Mouse (Mus musculus) spleen, postnatal 36 days (tissue): ENCODE measurements around the gene Ahnak.

Experiments
- DNase-seq, 2 experiments: peaks; one replicate each; pipeline ENCODE4 v3.0.0; 2022; ENCODE audit warnings: low spot score in 2 of 2, mixed read lengths in 1 of 2

Gene Ahnak

GRCm38 (mm10) chr19:8989066-8989566 lies at the start of gene Ahnak:
Gene Ahnak (plus strand): TSS chr19:8989284.
- DNase-seq = peak; percentile 54 to 60

DNA sequence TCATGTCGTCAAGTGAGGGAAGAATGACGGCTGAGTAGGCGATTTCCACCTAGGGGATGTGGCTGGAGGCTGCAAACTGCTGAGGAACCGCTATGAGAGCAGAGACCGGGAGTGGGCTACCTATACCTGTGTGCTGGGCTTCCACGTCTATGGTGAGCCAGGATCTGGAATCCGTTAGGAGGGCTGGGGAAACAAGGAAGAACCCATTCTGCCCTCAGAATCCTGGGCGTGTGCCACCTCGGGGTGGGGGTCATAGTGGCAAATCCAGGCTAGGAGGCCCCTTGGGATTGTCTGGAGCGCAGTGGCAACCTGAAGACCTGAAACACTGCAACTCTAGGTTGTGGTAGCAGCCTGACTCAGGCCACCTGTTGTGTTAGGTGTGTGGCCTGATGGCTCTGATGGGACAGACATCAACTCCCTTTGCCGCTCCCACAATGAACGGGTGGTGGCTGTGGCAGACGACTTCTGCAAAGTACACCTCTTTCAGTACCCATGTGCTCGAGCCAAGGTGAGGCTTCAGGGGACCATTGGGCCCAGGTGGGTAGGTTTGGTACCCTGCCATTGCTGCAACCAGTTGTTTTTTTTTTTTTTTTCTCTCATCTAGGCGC lies 48.5 kb upstream of the Ahnak start:
- no peak for DNase-seq

GRCm38 (mm10) chr19:8941136-8941514 lies 48.0 kb upstream of the Ahnak start:
- no peak for DNase-seq

DNA sequence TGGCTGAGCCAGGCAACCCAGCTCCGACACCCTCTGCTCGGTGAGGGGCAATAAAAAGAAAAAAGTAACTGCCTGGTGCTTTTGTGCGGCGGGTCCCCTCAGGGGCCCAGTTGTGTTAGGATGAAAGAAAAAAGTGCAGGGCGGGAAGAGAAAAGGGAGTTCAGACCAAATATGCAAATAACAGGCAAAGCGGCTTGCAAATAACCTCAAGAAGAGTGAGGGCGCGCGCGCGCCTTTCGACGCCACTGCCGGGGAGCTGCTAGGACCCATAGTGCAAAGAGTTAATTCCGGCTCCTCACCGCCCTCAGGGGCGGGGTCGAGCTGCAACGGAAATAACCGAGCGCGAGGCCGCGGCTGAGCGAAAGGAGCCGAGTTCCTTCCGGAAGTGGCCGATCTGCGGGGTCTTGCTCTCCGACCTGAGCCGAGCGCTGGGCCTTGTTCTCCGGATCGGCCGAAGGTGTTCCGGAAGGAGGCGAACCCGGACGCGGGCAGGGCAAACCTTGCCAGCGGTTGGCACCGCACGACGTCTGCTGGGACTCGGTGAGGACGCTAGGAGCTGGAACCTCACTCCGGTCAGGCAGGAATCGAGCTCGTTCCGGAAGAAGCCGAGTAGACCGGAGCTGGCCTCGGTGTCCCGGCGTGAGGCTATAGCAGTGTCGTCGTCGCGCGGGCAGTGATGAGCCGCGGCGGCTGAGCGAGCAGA lies 47.4 kb upstream of the Ahnak start, which contains the start of gene Mta2:
TSS of gene Mta2 (plus strand) at position 361 of the 703 bp plus-strand sequence.
- DNase-seq = peak; percentile 97

DNA sequence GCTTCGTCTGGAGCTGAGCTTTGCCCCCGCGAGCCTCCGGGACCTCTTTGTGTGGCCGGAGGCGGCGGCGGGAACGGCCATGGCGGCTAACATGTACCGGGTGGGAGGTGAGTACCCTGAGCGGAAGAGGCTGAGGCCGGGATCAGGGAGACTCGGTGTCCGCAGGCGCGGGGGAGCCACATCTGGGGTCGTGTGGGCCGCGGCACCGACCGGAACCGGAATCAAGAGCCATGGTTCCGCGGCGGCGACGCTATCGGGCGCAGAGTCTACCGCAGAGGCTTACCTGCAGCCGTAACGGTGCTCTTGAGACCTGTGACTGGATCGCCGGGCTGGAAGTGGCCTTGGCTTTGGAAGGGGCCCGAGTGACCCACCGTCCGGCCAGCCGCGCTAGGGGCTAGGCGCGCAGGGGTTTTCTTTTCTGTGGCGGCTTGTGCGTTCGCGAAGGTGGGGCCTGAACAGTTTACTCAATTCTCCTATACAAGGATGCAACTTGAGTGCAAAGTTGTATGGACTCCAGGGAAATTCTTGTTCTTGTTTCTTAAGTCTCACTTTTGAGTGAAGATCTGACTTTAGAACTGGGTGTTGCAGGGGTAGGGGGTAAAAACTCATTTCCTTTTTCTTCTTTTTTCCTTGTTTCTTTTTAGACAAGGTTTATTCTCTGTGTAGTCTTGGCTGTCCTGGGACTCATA lies 46.7 kb upstream of the Ahnak start:
- DNase-seq = peak; percentile 62 to 64

GRCm38 (mm10) chr19:8943047-8943446 lies 46.0 kb upstream of the Ahnak start:
- DNase-seq = no peak

- DNase-seq = no peak
Observed at GRCm38 (mm10) chr19:8944062-8944461, 45.0 kb upstream of the Ahnak start.

DNA sequence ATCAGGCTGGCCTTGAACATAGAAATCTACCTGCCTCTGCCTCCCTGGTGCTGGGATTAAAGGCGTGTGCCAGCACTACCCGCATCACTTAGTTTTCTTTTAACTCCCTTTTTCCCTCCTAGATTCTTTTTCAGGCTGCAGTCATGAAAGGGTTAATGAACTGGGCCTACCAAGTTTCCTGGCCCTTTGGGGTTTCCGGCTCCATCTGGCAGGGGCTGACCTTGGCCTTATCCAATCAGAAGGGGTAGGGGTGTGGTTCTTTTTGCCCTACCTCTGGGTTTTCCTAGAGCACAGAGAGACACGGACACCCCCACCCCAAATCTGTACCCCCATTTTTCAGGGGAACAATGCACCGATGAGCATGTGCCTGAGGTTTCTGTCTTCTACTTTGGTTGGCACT lies 44.3 kb upstream of the Ahnak start:
- peak in 1 of 2 experiments; percentile 58 for DNase-seq

DNA sequence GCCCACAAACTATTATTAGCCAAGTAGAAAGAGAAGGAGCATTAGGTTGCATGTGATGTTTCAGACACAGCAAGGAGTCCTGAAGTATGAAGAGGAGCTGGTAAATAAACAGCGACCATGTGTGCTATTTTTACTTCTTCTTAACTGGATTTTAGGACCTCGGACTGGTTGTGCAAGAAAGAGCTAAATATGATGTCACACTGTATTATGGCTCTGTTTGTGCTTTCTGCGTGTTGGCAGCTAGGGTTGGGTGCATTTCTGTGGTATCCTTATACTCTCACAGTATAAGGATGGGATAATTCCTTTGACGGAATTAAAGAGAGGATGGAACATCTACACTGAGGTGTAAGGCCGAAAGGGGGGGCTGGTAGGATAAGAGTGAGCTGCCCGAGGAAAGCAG lies 43.8 kb upstream of the Ahnak start:
- no peak for DNase-seq

DNA sequence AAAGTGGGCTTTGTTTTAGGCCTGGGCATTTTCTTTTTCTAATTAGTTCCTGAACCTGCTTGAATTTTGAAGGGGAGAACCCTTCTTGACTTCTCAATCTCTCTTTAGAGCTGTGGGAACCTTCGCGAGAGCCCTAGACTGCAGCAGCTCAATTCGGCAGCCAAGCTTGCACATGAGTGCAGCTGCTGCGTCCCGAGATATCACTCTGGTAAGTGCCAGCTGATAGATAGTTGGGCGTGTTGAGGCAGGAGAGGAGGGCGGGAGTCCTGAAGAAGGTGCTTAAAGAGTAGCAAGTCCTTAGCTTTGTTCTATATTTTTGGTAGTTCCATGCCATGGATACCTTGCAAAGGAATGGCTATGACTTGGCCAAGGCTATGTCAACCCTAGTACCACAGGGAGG lies 42.2 kb upstream of the Ahnak start:
- DNase-seq = no peak

DNA sequence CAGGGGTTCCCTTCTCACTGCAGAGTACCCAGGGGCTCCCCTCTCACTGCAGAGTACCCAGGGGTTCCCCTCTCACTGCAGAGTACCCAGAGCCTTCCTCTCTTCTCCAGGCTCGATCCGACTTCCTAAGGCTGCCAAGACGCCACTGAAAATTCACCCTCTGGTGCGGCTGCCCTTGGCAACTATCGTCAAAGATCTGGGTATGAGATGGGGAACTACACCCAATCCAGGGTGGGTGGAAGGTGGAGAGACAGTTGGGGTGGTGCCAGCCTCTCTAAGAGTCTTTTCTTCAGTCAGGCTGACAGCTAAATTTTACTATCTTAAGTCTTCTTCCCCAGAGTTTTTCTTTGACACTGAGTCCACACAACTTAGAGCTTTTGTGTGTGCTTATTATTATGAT lies 38.9 kb upstream of the Ahnak start:
- DNase-seq = no peak

GRCm38 (mm10) chr19:8952241-8952640 lies 36.8 kb upstream of the Ahnak start:
- DNase-seq = no peak

GRCm38 (mm10) chr19:8953135-8954039 lies 35.7 kb upstream of the Ahnak start, which contains the start of gene Tut1:
Gene Tut1 (plus strand): TSS chr19:8953847.
- DNase-seq = peak; percentile 89 to 92

- no peak for DNase-seq
Observed at GRCm38 (mm10) chr19:8954171-8954570, 34.9 kb upstream of the Ahnak start.

GRCm38 (mm10) chr19:8962256-8962655 lies 26.8 kb upstream of the Ahnak start:
- no peak for DNase-seq

GRCm38 (mm10) chr19:8965075-8965474 lies 24.0 kb upstream of the Ahnak start:
- no peak for DNase-seq

DNA sequence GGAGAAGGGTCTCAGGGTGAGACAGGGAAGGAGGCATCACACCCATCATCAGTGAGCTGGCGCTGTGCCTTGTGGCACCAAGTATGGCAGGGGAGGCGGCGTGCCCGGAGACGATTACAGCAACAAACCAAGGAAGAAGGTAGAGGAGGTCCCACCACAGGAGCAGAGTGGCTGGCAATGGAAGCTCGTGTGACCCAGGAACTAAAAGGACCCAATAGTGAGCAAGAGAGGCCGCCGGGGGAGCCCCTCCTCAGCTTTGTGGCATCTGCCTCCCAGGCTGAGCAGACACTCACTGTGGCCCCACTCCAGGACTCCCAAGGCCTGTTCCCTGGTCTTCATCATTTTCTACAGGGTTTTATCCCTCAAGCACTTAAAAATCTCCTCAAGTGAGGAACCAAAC lies 23.3 kb upstream of the Ahnak start:
- DNase-seq = no peak

DNA sequence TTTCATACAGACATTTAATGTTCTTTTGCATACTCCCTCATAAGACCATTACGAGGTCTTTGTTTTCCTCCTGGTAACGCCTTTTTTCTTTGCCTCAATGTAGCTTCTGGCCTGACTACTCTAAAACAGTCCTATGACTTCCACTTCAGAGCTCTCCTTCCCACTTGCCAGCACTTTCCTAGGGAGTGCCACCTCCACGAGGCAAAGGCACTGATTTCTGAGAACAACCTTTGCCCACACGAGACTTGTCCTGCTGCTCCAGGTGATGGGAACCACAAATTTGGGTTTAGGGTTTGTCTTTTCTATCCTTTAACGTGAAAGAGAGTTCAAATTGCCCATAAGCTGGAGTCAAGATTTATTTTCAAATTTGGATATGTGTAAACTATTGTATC lies 22.9 kb upstream of the Ahnak start:
- DNase-seq = no peak

DNA sequence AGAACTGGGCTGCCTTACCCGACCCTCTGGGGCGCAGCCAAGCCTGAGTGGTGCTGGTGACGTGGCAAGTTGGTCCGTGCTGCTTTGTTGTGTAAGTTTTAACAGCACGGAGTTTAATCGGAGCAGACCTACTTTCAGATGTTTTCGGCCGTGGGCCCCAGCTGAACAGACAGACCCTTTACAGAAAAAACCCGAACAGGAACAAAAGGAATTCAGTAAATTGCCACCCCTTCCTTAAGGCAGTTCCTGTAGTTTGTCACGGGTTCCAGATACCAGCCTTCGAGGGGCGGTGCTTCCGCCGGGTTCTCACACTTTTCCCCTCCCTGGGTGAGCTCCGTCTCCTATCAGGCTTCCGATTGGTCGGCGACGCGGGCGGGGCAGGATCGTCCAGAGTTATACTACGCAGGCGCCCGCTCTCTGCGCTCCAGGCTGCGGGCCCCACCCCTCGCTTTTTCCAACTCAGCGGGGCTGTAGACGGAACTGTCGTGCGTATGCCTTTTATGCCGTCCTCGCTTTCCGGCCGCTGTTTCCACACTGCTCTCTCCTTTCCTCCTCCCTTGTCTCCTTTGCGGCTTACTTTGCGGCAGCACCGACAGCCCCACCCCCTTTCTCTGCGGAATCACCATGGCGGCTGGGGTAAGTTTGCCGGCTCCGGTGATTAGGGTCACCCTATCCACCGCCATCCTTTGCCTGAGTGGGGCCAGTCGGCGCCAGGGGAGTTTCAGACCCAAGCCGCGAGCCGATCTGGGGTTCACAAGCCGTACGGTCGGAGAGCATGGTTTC lies 22.3 kb upstream of the Ahnak start, which contains the start of gene Eef1g:
TSS of gene Eef1g (plus strand) at position 452 of the 783 bp plus-strand sequence.
- DNase-seq = peak; percentile 100

DNA sequence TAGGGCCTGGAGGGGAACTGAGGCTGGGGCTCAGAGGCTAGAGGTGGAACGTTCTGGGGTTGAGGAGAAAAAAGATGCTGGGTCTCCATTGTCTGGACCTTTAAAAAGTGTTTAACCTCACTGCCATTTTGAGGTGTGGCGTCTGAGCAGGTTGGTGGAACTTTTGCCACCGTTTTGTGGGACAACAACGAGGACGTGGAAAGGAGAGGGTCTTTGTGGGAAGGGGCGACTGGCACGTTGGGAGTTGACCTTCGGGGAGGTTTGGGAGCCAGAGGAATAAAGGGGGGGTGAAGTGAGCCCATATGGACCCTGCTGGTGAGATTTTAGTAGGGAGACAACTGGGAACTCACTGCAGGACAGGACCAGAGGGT lies 21.7 kb upstream of the Ahnak start:
- no peak for DNase-seq

- no peak for DNase-seq
Observed at GRCm38 (mm10) chr19:8967893-8968292, 21.2 kb upstream of the Ahnak start.
